Mouse (Mus musculus) ES-Bruce4 (cell line): ENCODE results near the gene Numbl.

Experiments used
- CTCF ChIP-seq: IDR thresholded peaks from one replicate; pipeline ENCODE4 v1.8.1; 2011; ENCODE audit warnings: low read depth, low read length
- EP300 ChIP-seq: IDR thresholded peaks from 2 replicates; pipeline ENCODE4 v1.6.1; 2011; ENCODE audit warnings: low read depth, low read length; ENCODE audit not compliant: insufficient read depth
- POLR2A ChIP-seq: IDR thresholded peaks from one replicate; pipeline ENCODE4 v1.8.1; 2011; ENCODE audit warnings: low read length; ENCODE audit not compliant: insufficient read depth

- TF ChIP-seq EP300, result no peak
- TF ChIP-seq CTCF, result no peak
- no peak for TF ChIP-seq POLR2A
Observed at GRCm38 (mm10) chr7:27331541-27331851, 73.3 kb downstream of the Numbl start.
